Mouse (Mus musculus) midbrain, embryonic 14.5 days (tissue): ENCODE measurements around the gene Acp2. TPM values are rescaled to one million over a fixed set of nuclear protein-coding genes. Genes with fewer than 3 reads are reported as not detected.

ENCODE experiments used
- ATAC-seq: fragments of 200-750 bp; cut with Nextera tagmentation; 2 replicates; pipeline ENCODE4 v1.8.0; 2017; ENCODE audit warnings: moderate number of reproducible peaks, moderate library complexity; ENCODE audit not compliant: low FRiP score, low TSS enrichment
- DNase-seq: peaks from one replicate; pipeline ENCODE4 v3.0.0-alpha.2; 2015
- H3K27ac ChIP-seq: fragments of 300-500 bp; sonication (generic); replicated peaks from 2 replicates; pipeline ENCODE4 v1.5.1; 2014; ENCODE audit warnings: mild to moderate bottlenecking, low read depth, low read length, moderate library complexity
- H3K27me3 ChIP-seq: fragments of 300-500 bp; sonication (generic); 2 replicates; pipeline ENCODE4 v1.6.1; 2014; ENCODE audit warnings: low read length, control low read depth, mixed read lengths; ENCODE audit not compliant: control insufficient read depth, insufficient read depth
- H3K36me3 ChIP-seq: fragments of 300-500 bp; sonication (generic); 2 replicates; pipeline ENCODE4 v1.6.1; 2014; ENCODE audit warnings: low read length, control low read depth; ENCODE audit not compliant: control insufficient read depth, insufficient read depth
- H3K4me1 ChIP-seq: fragments of 300-500 bp; sonication (generic); 2 replicates; pipeline ENCODE4 v1.6.1; 2014; ENCODE audit warnings: mild to moderate bottlenecking, antibody characterized with exemption, low read length, control low read depth; ENCODE audit not compliant: control insufficient read depth, insufficient read depth
- H3K4me2 ChIP-seq: fragments of 300-500 bp; sonication (generic); 2 replicates; pipeline ENCODE4 v1.6.1; 2014; ENCODE audit warnings: mild to moderate bottlenecking, low read length, moderate library complexity
- H3K4me3 ChIP-seq: fragments of 300-500 bp; sonication (generic); replicated peaks from 2 replicates; pipeline ENCODE4 v1.5.1; 2014; ENCODE audit warnings: low read depth, low read length
- H3K9ac ChIP-seq: fragments of 300-500 bp; sonication (generic); replicated peaks from 2 replicates; pipeline ENCODE4 v1.6.1; 2014; ENCODE audit warnings: mild to moderate bottlenecking, low read length, moderate library complexity
- H3K9me3 ChIP-seq: fragments of 300-500 bp; sonication (generic); 2 replicates; pipeline ENCODE4 v1.6.1; 2016; ENCODE audit warnings: low read length, control low read depth, mixed read lengths; ENCODE audit not compliant: control insufficient read depth
- WGBS: fragments of 180-500 bp; shearing (Covaris S2); extraction: QIAGEN DNeasy Blood & Tissue Kit; methylation state at CpG from one replicate; pipeline ENCODE4 v1.1.7; 2014; 5-methylcytosine and 5-hydroxymethylcytosine counted together
- polyA plus RNA-seq: library from polyadenylated mRNA; unstranded; fragments of >200 nt; fragmentation: Nextera tagmentation; extraction: Ambion mirVana; gene quantifications from 2 replicates; pipeline ENCODE4 v1.2.1, GENCODE M21; 2014

The Acp2 gene
- polyA plus RNA-seq, 1 experiment from 2014 or later, result 50.8 TPM

DNA sequence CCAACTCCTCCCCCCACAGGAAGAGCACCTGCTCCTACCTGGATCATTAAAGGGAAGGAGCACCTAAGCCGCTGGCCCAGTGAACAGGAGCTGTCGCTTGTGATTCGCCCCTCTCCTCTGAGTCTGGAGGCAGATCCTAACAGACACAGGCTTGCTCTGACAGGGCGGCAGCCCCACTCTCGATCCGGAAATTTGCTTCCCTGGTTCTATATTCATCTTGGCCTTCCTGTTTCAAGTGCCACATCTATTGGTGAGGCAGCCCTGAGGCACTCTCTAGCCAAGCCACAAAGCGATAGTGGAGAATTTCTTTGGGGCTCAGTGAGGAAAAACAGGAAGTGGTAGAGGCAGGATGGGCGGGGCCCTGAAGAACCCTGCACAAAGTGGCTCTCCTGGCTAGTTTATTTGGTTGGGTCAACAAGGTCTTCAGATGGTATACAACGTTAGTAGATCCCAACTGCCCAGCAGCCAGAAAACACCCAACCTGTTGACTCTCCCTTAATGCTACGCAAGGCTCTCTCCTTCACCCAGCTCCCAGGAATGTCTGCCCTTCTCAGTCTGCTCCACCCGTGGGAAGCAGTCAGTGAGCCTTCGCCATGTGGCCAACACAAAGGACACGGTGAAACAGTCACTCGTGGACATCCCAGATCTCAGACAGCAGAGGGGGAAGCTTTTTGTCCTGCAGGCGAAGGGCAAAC is 18.8 kb upstream of the Acp2 start, which contains the start of gene Madd:
Gene Madd, minus strand, starts transcription at position 127 of the 695 bp plus-strand sequence.
- Histone ChIP-seq H3K9me3 (no peaks in the 10 kb centered on the region), H3K36me3 (peaks cover 4% of the 10 kb centered on the region; the same call in 1 of the 2 replicates), H3K4me3 (peak within 1 kb of the TSS; percentile 87), H3K27ac (peak within 1 kb of the TSS; percentile 93), H3K4me1 (peaks cover 23% of the 10 kb centered on the region), H3K9ac (peak within 1 kb of the TSS; percentile 84), H3K27me3 (no peaks in the 10 kb centered on the region), H3K4me2 (peak within 1 kb of the TSS; percentile 74)
- peak; percentile 12; the same call in 1 of the 2 replicates for ATAC-seq
- 71% methylated on average over 15 of the region's 15 CpGs for WGBS
- no peak for DNase-seq

GRCm38 (mm10) chr2:91186208-91186607 is 16.5 kb upstream of the Acp2 start:
- Histone ChIP-seq H3K27me3 (no peaks in the 10 kb centered on the region), H3K9me3 (no peaks in the 10 kb centered on the region), H3K4me3 (no peak overlapping the region), H3K9ac (no peak overlapping the region), H3K27ac (no peak overlapping the region), H3K36me3 (no peaks in the 10 kb centered on the region), H3K4me2 (no peak overlapping the region), H3K4me1 (peaks cover 8% of the 10 kb centered on the region)
- WGBS, result 86% methylated on average over 1 of the region's 1 CpGs
- DNase-seq (no peak), ATAC-seq (no peak)

DNA sequence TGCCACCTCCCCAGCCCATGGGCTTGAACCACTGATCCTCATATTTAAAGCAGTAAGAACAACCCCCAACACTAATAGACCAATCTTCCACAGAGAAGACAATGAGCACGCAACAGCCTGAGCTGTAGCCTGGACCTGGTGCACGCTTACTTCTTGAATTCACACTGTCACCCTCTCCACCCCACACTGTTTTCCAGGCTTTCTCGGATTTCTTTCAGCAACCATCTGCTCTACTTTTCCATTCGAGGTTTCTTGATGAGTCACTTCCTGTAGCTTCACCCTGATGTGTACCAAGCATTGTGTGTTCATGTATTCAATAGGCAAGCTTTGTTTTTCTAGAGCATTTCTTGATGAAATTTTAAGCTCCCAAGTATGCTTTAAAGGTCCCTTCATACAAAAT is 15.3 kb upstream of the Acp2 start:
- Histone ChIP-seq H3K9ac (no peak overlapping the region), H3K36me3 (no peaks in the 10 kb centered on the region), H3K9me3 (no peaks in the 10 kb centered on the region), H3K4me2 (no peak overlapping the region), H3K4me1 (no peaks in the 10 kb centered on the region), H3K4me3 (no peak overlapping the region), H3K27ac (no peak overlapping the region), H3K27me3 (no peaks in the 10 kb centered on the region)
- 84% methylated on average over 4 of the region's 4 CpGs for WGBS
- DNase-seq, result no peak
- ATAC-seq, result no peak

DNA sequence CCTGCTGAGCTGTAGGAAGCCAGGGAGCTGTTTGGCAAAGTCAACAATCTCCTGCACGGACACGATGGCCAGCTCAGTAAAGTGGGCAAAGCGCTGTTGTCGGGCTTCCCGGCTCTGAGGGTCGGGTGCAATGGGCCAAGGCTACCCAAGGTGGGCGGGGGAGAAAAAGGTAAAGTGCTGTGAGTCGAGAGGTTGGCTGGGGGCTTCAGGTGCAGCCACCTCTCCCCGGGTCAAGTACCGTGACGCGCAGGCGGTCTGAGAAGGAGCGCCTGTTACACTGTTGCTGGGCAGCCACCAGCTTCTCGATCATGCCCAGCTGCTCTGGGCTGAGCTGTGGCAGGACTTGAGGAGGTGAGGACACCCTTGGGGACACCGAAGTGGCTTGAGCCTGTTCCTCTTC is 12.2 kb upstream of the Acp2 start:
- H3K4me1 ChIP-seq, result peaks cover 6% of the 10 kb centered on the region
- DNase-seq, result no peak
- ATAC-seq, result no peak
- H3K36me3 ChIP-seq, result no peaks in the 10 kb centered on the region
- H3K4me3 ChIP-seq, result no peak overlapping the region
- no peaks in the 10 kb centered on the region for H3K9me3 ChIP-seq
- no peaks in the 10 kb centered on the region for H3K27me3 ChIP-seq
- WGBS, result 92% methylated on average over 16 of the region's 16 CpGs
- no peak overlapping the region for H3K4me2 ChIP-seq
- no peak overlapping the region for H3K27ac ChIP-seq
- no peak overlapping the region for H3K9ac ChIP-seq

DNA sequence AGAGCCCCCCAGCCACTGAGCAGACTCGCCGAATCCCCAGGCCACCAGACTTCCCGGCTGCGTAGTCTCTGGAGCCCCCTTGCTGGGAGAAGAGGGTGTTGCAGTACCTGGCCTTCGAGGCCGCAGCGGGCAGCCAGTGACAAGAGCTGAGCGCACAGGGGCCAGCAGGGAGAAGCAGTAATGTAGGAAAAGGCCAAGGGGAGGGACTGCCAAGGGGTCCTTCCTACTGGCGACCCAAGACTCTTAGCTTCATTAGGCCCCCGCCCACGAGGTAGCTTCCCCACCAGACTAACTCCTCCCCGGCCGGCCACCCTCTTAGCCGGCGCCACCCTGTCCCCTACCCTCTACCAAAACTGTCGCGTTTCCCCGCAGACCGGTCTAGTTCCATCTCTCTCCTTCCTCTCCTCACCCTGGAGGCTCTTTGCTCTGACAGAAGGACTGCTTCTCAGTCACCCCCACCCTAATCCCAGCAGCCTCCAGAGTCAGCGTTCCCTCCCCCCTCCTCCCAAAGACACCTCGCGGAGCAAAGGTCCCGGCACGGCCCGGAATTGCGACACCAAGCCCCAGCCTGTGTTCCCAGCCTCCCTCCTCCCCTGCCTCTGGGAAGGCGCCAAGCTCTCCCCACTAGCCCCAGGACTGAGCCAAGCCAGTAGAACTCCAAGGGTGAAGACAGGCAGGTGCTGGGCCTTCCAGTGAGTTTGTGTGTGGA is 7.9 kb upstream of the Acp2 start:
- Histone ChIP-seq H3K4me3 (0 out of 2 replicates have a peak overlapping the region, but pooled peaks have one; percentile 17), H3K9ac (peak overlapping the region; percentile 34), H3K36me3 (no peaks in the 10 kb centered on the region), H3K4me2 (peak overlapping the region; percentile 53), H3K9me3 (no peaks in the 10 kb centered on the region), H3K4me1 (peaks cover 6% of the 10 kb centered on the region), H3K27me3 (no peaks in the 10 kb centered on the region), H3K27ac (no peak overlapping the region)
- under 1% methylated on average over 27 of the region's 27 CpGs for WGBS
- ATAC-seq, result peak; percentile 78
- DNase-seq, result peak; percentile 76

DNA sequence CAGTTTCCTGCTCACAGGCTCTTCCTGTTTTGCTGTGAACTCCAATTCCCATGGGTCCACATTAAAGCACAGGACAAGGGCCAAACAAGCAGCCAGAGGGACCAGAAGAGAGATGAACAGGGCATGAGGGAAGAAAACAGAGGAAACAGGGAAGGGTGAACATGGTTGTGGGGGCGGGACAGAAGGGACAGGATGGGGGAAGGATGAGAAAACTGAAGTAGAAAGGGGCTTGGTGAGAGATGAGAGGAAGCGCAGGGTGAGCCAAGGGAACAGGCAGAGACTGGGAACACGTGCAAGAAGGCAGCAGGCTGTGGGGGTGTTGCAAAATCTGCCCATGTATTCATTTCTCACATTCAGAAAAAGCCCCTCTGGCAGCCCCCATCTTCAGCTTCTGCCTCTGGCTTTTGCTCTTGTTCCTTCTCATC is 6.1 kb upstream of the Acp2 start:
- H3K4me2 ChIP-seq, result no peak overlapping the region
- H3K4me3 ChIP-seq, result no peak overlapping the region
- H3K27ac ChIP-seq, result no peak overlapping the region
- H3K36me3 ChIP-seq, result no peaks in the 10 kb centered on the region
- H3K9me3 ChIP-seq, result no peaks in the 10 kb centered on the region
- H3K27me3 ChIP-seq, result no peaks in the 10 kb centered on the region
- H3K4me1 ChIP-seq, result peaks cover 6% of the 10 kb centered on the region
- H3K9ac ChIP-seq, result no peak overlapping the region
- ATAC-seq, result no peak
- no peak for DNase-seq
- WGBS, result 64% methylated on average over 3 of the region's 3 CpGs

- peaks cover 19% of the 10 kb centered on the region for H3K4me1 ChIP-seq
- H3K4me2 ChIP-seq, result no peak overlapping the region
- H3K27ac ChIP-seq, result no peak overlapping the region
- no peak overlapping the region for H3K4me3 ChIP-seq
- no peak overlapping the region for H3K9ac ChIP-seq
- ATAC-seq, result no peak
- no peaks in the 10 kb centered on the region for H3K36me3 ChIP-seq
- 88% methylated on average over 3 of the region's 3 CpGs for WGBS
- DNase-seq, result no peak
- H3K27me3 ChIP-seq, result no peaks in the 10 kb centered on the region
- H3K9me3 ChIP-seq, result no peaks in the 10 kb centered on the region
Observed at GRCm38 (mm10) chr2:91198888-91199287, 3.8 kb upstream of the Acp2 start.

- H3K27ac ChIP-seq, result peak overlapping the region; percentile 84
- peaks cover 28% of the 10 kb centered on the region for H3K36me3 ChIP-seq
- peak; percentile 64 for ATAC-seq
- 12% methylated on average over 20 of the region's 20 CpGs for WGBS
- no peak for DNase-seq
- peak overlapping the region; percentile 62 for H3K9ac ChIP-seq
- H3K4me2 ChIP-seq, result peak overlapping the region; percentile 59
- no peaks in the 10 kb centered on the region for H3K9me3 ChIP-seq
- H3K27me3 ChIP-seq, result no peaks in the 10 kb centered on the region
- H3K4me3 ChIP-seq, result peak overlapping the region; percentile 56
- peaks cover 20% of the 10 kb centered on the region for H3K4me1 ChIP-seq
Observed at GRCm38 (mm10) chr2:91202972-91203656, 429 bp downstream of the Acp2 start.
